Mouse (Mus musculus) liver, postnatal 0 days (tissue): Measurements from ENCODE around the gene Kcnj6. TPM values are rescaled to one million over a fixed set of nuclear protein-coding genes. Genes with fewer than 3 reads are reported as not detected.
A peak's percentile ranks its signal among the peaks of the same experiment; 100 is the strongest.

ENCODE experiments used
- ATAC-seq: fragments of 200-750 bp; cut with Nextera tagmentation; 2 replicates; pipeline ENCODE4 v1.8.0; 2017; ENCODE audit warnings: mild to moderate bottlenecking, moderate library complexity
- DNase-seq: peaks from one replicate; pipeline ENCODE4 v3.0.0-alpha.2; 2016
- H3K27ac ChIP-seq: fragments of 300-500 bp; sonication (generic); 2 replicates; pipeline ENCODE4 v1.5.1; 2014; ENCODE audit warnings: antibody characterized with exemption, moderate library complexity, mild to moderate bottlenecking, low read depth
- H3K27me3 ChIP-seq: fragments of 300-500 bp; sonication (generic); 2 replicates; pipeline ENCODE4 v1.6.1; 2014; ENCODE audit warnings: low read length, control low read depth, mixed read lengths; ENCODE audit not compliant: insufficient read depth
- H3K36me3 ChIP-seq: fragments of 300-500 bp; sonication (generic); replicated peaks from 2 replicates; pipeline ENCODE4 v1.6.1; 2014; ENCODE audit warnings: mild to moderate bottlenecking, control low read depth, low read length, moderate library complexity, mixed read lengths; ENCODE audit not compliant: insufficient read depth
- H3K4me1 ChIP-seq: fragments of 300-500 bp; sonication (generic); 2 replicates; pipeline ENCODE4 v1.6.1; 2014; ENCODE audit warnings: antibody characterized with exemption, mild to moderate bottlenecking, control low read depth; ENCODE audit not compliant: insufficient read depth
- H3K4me2 ChIP-seq: fragments of 300-500 bp; sonication (generic); 2 replicates; pipeline ENCODE4 v1.6.1; 2014; ENCODE audit warnings: low read depth, mild to moderate bottlenecking, low read length, moderate library complexity, mixed read lengths
- H3K4me3 ChIP-seq: fragments of 300-500 bp; sonication (generic); 2 replicates; pipeline ENCODE4 v1.5.1; 2014; ENCODE audit warnings: low read depth, low read length
- H3K9ac ChIP-seq: fragments of 300-500 bp; sonication (generic); replicated peaks from 2 replicates; pipeline ENCODE4 v1.6.1; 2014; ENCODE audit warnings: mild to moderate bottlenecking, moderate library complexity
- H3K9me3 ChIP-seq: fragments of 300-500 bp; sonication (generic); 2 replicates; pipeline ENCODE4 v1.6.1; 2016; ENCODE audit warnings: mild to moderate bottlenecking, control low read depth, low read length, mixed read lengths
- CTCF ChIP-seq: sonication (generic); IDR thresholded peaks from 2 replicates; pipeline ENCODE4 v1.5.1; 2016; ENCODE audit warnings: antibody characterized with exemption, low read depth
- EP300 ChIP-seq: IDR thresholded peaks from 2 replicates; pipeline ENCODE4 v1.6.1; 2016; ENCODE audit warnings: antibody characterized with exemption, low read depth, mild to moderate bottlenecking
- WGBS: fragments of 180-500 bp; shearing (Covaris S2); extraction: QIAGEN DNeasy Blood & Tissue Kit; methylation state at CpG from one replicate; pipeline ENCODE4 v1.1.7; 2014; ENCODE audit not compliant: insufficient replicate concordance; 5-methylcytosine and 5-hydroxymethylcytosine counted together
- polyA plus RNA-seq: library from polyadenylated mRNA; unstranded; fragments of >200 nt; fragmentation: Nextera tagmentation; extraction: Ambion mirVana; gene quantifications from 2 replicates; pipeline ENCODE4 v1.2.1, GENCODE M21; 2015

Kcnj6 gene
- polyA plus RNA-seq, 1 experiment from 2014 or later = not detected

- ATAC-seq (peak; percentile 62), DNase-seq (peak; percentile 50)
- Histone ChIP-seq H3K27me3 (no peaks in the 10 kb centered on the region), H3K4me1 (no peaks in the 10 kb centered on the region; the same call in 1 of the 2 replicates), H3K27ac (no peak overlapping the region), H3K36me3 (no peaks in the 10 kb centered on the region), H3K9ac (no peak overlapping the region; the same call in 1 of the 2 replicates), H3K4me3 (no peak overlapping the region), H3K4me2 (peak overlapping the region; percentile 56), H3K9me3 (no peaks in the 10 kb centered on the region)
- peak; percentile 60 for TF ChIP-seq CTCF
- TF ChIP-seq EP300 = no peak
- 6% methylated on average over 11 of the region's 11 CpGs for WGBS
Measured at GRCm38 (mm10) chr16:94743853-94744501, 253.5 kb downstream of the Kcnj6 start.

- DNase-seq (no peak), ATAC-seq (no peak)
- no peaks in the 10 kb centered on the region for H3K4me1 ChIP-seq
- H3K4me2 ChIP-seq = no peak overlapping the region
- WGBS = 94% methylated on average over 1 of the region's 1 CpGs
- no peak overlapping the region for H3K27ac ChIP-seq
- H3K36me3 ChIP-seq = no peaks in the 10 kb centered on the region
- H3K27me3 ChIP-seq = no peaks in the 10 kb centered on the region
- H3K9me3 ChIP-seq = no peaks in the 10 kb centered on the region
- TF ChIP-seq EP300 (no peak), CTCF (no peak)
- no peak overlapping the region for H3K9ac ChIP-seq
- no peak overlapping the region for H3K4me3 ChIP-seq
Measured at GRCm38 (mm10) chr16:94737359-94737687, 260.2 kb downstream of the Kcnj6 start.

GRCm38 (mm10) chr16:94736462-94737358 lies 260.8 kb downstream of the Kcnj6 start:
- no peak overlapping the region for H3K27ac ChIP-seq
- TF ChIP-seq CTCF (no peak), EP300 (no peak)
- 75% methylated on average over 8 of the region's 8 CpGs for WGBS

GRCm38 (mm10) chr16:94735472-94735871 lies 262.0 kb downstream of the Kcnj6 start:
- Histone ChIP-seq H3K4me1 (no peaks in the 10 kb centered on the region), H3K36me3 (no peaks in the 10 kb centered on the region)
- WGBS = 48% methylated on average over 3 of the region's 3 CpGs

More at GRCm38 (mm10) chr16:94736462-94737358, 260.8 kb downstream of the Kcnj6 start:
- H3K9me3 ChIP-seq = no peaks in the 10 kb centered on the region
- no peak overlapping the region for H3K4me2 ChIP-seq
- no peaks in the 10 kb centered on the region for H3K4me1 ChIP-seq
- no peaks in the 10 kb centered on the region for H3K27me3 ChIP-seq
- no peak overlapping the region for H3K9ac ChIP-seq
- no peak overlapping the region for H3K4me3 ChIP-seq
- no peaks in the 10 kb centered on the region for H3K36me3 ChIP-seq
- DNase-seq (no peak), ATAC-seq (no peak)

GRCm38 (mm10) chr16:94731027-94731426 lies 266.5 kb downstream of the Kcnj6 start:
- H3K4me2 ChIP-seq = no peak overlapping the region
- no peak overlapping the region for H3K4me3 ChIP-seq
- TF ChIP-seq CTCF = no peak
- TF ChIP-seq EP300 = no peak
- no peak overlapping the region for H3K9ac ChIP-seq
- 62% methylated on average over 12 of the region's 12 CpGs for WGBS
- DNase-seq (no peak), ATAC-seq (no peak)
- H3K27ac ChIP-seq = no peak overlapping the region
- H3K9me3 ChIP-seq = no peaks in the 10 kb centered on the region
- no peaks in the 10 kb centered on the region for H3K36me3 ChIP-seq
- no peaks in the 10 kb centered on the region for H3K4me1 ChIP-seq
- no peaks in the 10 kb centered on the region for H3K27me3 ChIP-seq

More at GRCm38 (mm10) chr16:94735472-94735871, 262.0 kb downstream of the Kcnj6 start:
- Histone ChIP-seq H3K27me3 (no peaks in the 10 kb centered on the region), H3K9ac (no peak overlapping the region), H3K4me2 (no peak overlapping the region), H3K4me3 (no peak overlapping the region), H3K27ac (no peak overlapping the region), H3K9me3 (no peaks in the 10 kb centered on the region)
- TF ChIP-seq CTCF (0 out of 2 replicates have a peak, but pooled peaks have one; percentile 7), EP300 (no peak)
- DNase-seq (no peak), ATAC-seq (no peak)

GRCm38 (mm10) chr16:94729236-94729635 lies 268.3 kb downstream of the Kcnj6 start:
- H3K9me3 ChIP-seq = no peaks in the 10 kb centered on the region
- DNase-seq = no peak
- H3K4me3 ChIP-seq = no peak overlapping the region

More at GRCm38 (mm10) chr16:94729236-94729635, 268.3 kb downstream of the Kcnj6 start:
- H3K9ac ChIP-seq = no peak overlapping the region
- no peaks in the 10 kb centered on the region for H3K27me3 ChIP-seq
- no peaks in the 10 kb centered on the region for H3K36me3 ChIP-seq
- H3K4me2 ChIP-seq = no peak overlapping the region
- H3K27ac ChIP-seq = no peak overlapping the region
- TF ChIP-seq EP300 (no peak), CTCF (peak; percentile 28; the same call in 1 of the 2 replicates)
- WGBS = 89% methylated on average over 6 of the region's 6 CpGs
- no peak for ATAC-seq
- peaks cover under 1% of the 10 kb centered on the region; the same call in 1 of the 2 replicates for H3K4me1 ChIP-seq
